Mouse (Mus musculus): Measurements from ENCODE around the gene Kcnt2.

Gene Kcnt2

GRCm38 (mm10) chr1:140531285-140531908 lies 285.4 kb downstream of the Kcnt2 start:
- DNase-seq = peak; percentile 16

- DNase-seq = no peak
Observed at GRCm38 (mm10) chr1:140534849-140535248, 288.9 kb downstream of the Kcnt2 start.

- no peak for DNase-seq
Observed at GRCm38 (mm10) chr1:140542066-140542465, 296.1 kb downstream of the Kcnt2 start.

- no peak for DNase-seq
Observed at GRCm38 (mm10) chr1:140548711-140549110, 302.8 kb downstream of the Kcnt2 start.

GRCm38 (mm10) chr1:140560801-140561200 lies 314.8 kb downstream of the Kcnt2 start:
- no peak for DNase-seq

GRCm38 (mm10) chr1:140572141-140572540 lies 326.2 kb downstream of the Kcnt2 start:
- DNase-seq = no peak

GRCm38 (mm10) chr1:140578607-140579006 lies 332.6 kb downstream of the Kcnt2 start:
- no peak for DNase-seq

GRCm38 (mm10) chr1:140588302-140588701 lies 342.3 kb downstream of the Kcnt2 start:
- no peak for DNase-seq

GRCm38 (mm10) chr1:140608765-140609297 lies 362.9 kb downstream of the Kcnt2 start:
- DNase-seq = no peak

- DNase-seq = no peak
Observed at GRCm38 (mm10) chr1:140613101-140613500, 367.1 kb downstream of the Kcnt2 start.

GRCm38 (mm10) chr1:140614840-140615239 lies 368.9 kb downstream of the Kcnt2 start:
- DNase-seq = no peak

- DNase-seq = no peak
Observed at GRCm38 (mm10) chr1:140618164-140618563, 372.2 kb downstream of the Kcnt2 start.

- DNase-seq = no peak
Observed at GRCm38 (mm10) chr1:140624918-140625317, 379.0 kb downstream of the Kcnt2 start.

- no peak for DNase-seq
Observed at GRCm38 (mm10) chr1:140659607-140660340, 413.8 kb downstream of the Kcnt2 start.

GRCm38 (mm10) chr1:140660751-140661403 lies 414.9 kb downstream of the Kcnt2 start:
- DNase-seq = no peak

GRCm38 (mm10) chr1:140661404-140661787 lies 415.4 kb downstream of the Kcnt2 start:
- DNase-seq = no peak
